Mouse (Mus musculus): ENCODE data around the gene Tspoap1. TPM values are rescaled to one million over a fixed set of nuclear protein-coding genes. Genes with fewer than 3 reads are reported as not detected.

The Tspoap1 gene
- polyA plus RNA-seq, 2 experiments: 2.9 to 6.5 TPM

GRCm38 (mm10) chr11:87749192-87750042 is 10.9 kb upstream of the Tspoap1 start:
- DNase-seq (ENCODE audit: low spot score) (no peak), ATAC-seq (ENCODE audit: low FRiP score, low read depth) (no peak)
- H3K4me2 ChIP-seq (replicated peaks; ENCODE audit: low read depth, low read length, severe bottlenecking): peak overlapping the region; percentile 7; the same call in 1 of the 2 replicates

GRCm38 (mm10) chr11:87750043-87750421 is 10.3 kb upstream of the Tspoap1 start:
- no peaks in the 10 kb centered on the region for H3K27me3 ChIP-seq (ENCODE audit: control insufficient read depth, insufficient read depth, low read length)
- WGBS: 80% methylated on average over 11 of the region's 11 CpGs
- DNase-seq (ENCODE audit: low spot score): no peak

More at GRCm38 (mm10) chr11:87749192-87750042, 10.9 kb upstream of the Tspoap1 start:
- WGBS: 34% methylated on average over 18 of the region's 18 CpGs
- Histone ChIP-seq H3K4me1 (ENCODE audit: control insufficient read depth, insufficient read depth, low read length) (no peaks in the 10 kb centered on the region), H3K27me3 (ENCODE audit: control insufficient read depth, insufficient read depth, low read length) (no peaks in the 10 kb centered on the region), H3K4me3 (replicated peaks; ENCODE audit: low read length) (no peak overlapping the region), H3K27ac (replicated peaks; ENCODE audit: low read depth, low read length) (no peak overlapping the region), H3K9ac (ENCODE audit: low read depth, low read length, severe bottlenecking) (no peak overlapping the region), H3K36me3 (ENCODE audit: control insufficient read depth, insufficient read depth, low read length) (peaks cover 8% of the 10 kb centered on the region), H3K9me3 (ENCODE audit: control insufficient read depth, low read length) (no peaks in the 10 kb centered on the region)
- TF ChIP-seq POLR2A (IDR thresholded peaks at IDR 0.05; ENCODE audit: borderline replicate concordance, extremely low read depth, insufficient read depth, insufficient read length): no peak

GRCm38 (mm10) chr11:87750521-87750920 is 9.8 kb upstream of the Tspoap1 start:
- Histone ChIP-seq H3K4me3 (replicated peaks; ENCODE audit: low read length) (no peak overlapping the region), H3K9me3 (ENCODE audit: control insufficient read depth, low read length) (no peaks in the 10 kb centered on the region), H3K9ac (ENCODE audit: low read depth, low read length, severe bottlenecking) (no peak overlapping the region), H3K4me1 (ENCODE audit: control insufficient read depth, insufficient read depth, low read length) (no peaks in the 10 kb centered on the region), H3K36me3 (ENCODE audit: control insufficient read depth, insufficient read depth, low read length) (no peaks in the 10 kb centered on the region), H3K27me3 (ENCODE audit: control insufficient read depth, insufficient read depth, low read length) (no peaks in the 10 kb centered on the region), H3K4me2 (replicated peaks; ENCODE audit: low read depth, low read length, severe bottlenecking) (no peak overlapping the region), H3K27ac (replicated peaks; ENCODE audit: low read depth, low read length) (no peak overlapping the region)
- 79% methylated on average over 3 of the region's 3 CpGs for WGBS
- DNase-seq (ENCODE audit: low spot score) (no peak), ATAC-seq (ENCODE audit: low FRiP score, low read depth) (no peak)
- TF ChIP-seq POLR2A (IDR thresholded peaks at IDR 0.05; ENCODE audit: borderline replicate concordance, extremely low read depth, insufficient read depth, insufficient read length): no peak

More at GRCm38 (mm10) chr11:87750043-87750421, 10.3 kb upstream of the Tspoap1 start:
- no peak for TF ChIP-seq POLR2A (IDR thresholded peaks at IDR 0.05; ENCODE audit: borderline replicate concordance, extremely low read depth, insufficient read depth, insufficient read length)
- no peak overlapping the region for H3K9ac ChIP-seq (ENCODE audit: low read depth, low read length, severe bottlenecking)
- peaks cover 3% of the 10 kb centered on the region for H3K36me3 ChIP-seq (ENCODE audit: control insufficient read depth, insufficient read depth, low read length)
- H3K4me3 ChIP-seq (replicated peaks; ENCODE audit: low read length): no peak overlapping the region
- H3K4me2 ChIP-seq (replicated peaks; ENCODE audit: low read depth, low read length, severe bottlenecking): no peak overlapping the region
- no peak overlapping the region for H3K27ac ChIP-seq (replicated peaks; ENCODE audit: low read depth, low read length)
- no peaks in the 10 kb centered on the region for H3K9me3 ChIP-seq (ENCODE audit: control insufficient read depth, low read length)
- no peak for ATAC-seq (ENCODE audit: low FRiP score, low read depth)
- no peaks in the 10 kb centered on the region for H3K4me1 ChIP-seq (ENCODE audit: control insufficient read depth, insufficient read depth, low read length)

GRCm38 (mm10) chr11:87751031-87751430 is 9.3 kb upstream of the Tspoap1 start:
- DNase-seq (ENCODE audit: low spot score): no peak
- Histone ChIP-seq H3K9ac (ENCODE audit: low read depth, low read length, severe bottlenecking) (no peak overlapping the region), H3K4me1 (ENCODE audit: control insufficient read depth, insufficient read depth, low read length) (no peaks in the 10 kb centered on the region), H3K4me3 (replicated peaks; ENCODE audit: low read length) (no peak overlapping the region), H3K9me3 (ENCODE audit: control insufficient read depth, low read length) (no peaks in the 10 kb centered on the region), H3K4me2 (replicated peaks; ENCODE audit: low read depth, low read length, severe bottlenecking) (no peak overlapping the region), H3K36me3 (ENCODE audit: control insufficient read depth, insufficient read depth, low read length) (no peaks in the 10 kb centered on the region), H3K27me3 (ENCODE audit: control insufficient read depth, insufficient read depth, low read length) (no peaks in the 10 kb centered on the region), H3K27ac (replicated peaks; ENCODE audit: low read depth, low read length) (no peak overlapping the region)
- WGBS: 78% methylated on average over 8 of the region's 8 CpGs
- no peak for TF ChIP-seq POLR2A (IDR thresholded peaks at IDR 0.05; ENCODE audit: borderline replicate concordance, extremely low read depth, insufficient read depth, insufficient read length)
- no peak for ATAC-seq (ENCODE audit: low FRiP score, low read depth)

GRCm38 (mm10) chr11:87751491-87751966 is 8.8 kb upstream of the Tspoap1 start:
- Histone ChIP-seq H3K4me1 (ENCODE audit: control insufficient read depth, insufficient read depth, low read length) (no peaks in the 10 kb centered on the region), H3K9me3 (ENCODE audit: control insufficient read depth, low read length) (no peaks in the 10 kb centered on the region), H3K9ac (ENCODE audit: low read depth, low read length, severe bottlenecking) (no peak overlapping the region), H3K27me3 (ENCODE audit: control insufficient read depth, insufficient read depth, low read length) (no peaks in the 10 kb centered on the region), H3K4me3 (replicated peaks; ENCODE audit: low read length) (no peak overlapping the region), H3K36me3 (ENCODE audit: control insufficient read depth, insufficient read depth, low read length) (no peaks in the 10 kb centered on the region), H3K4me2 (replicated peaks; ENCODE audit: low read depth, low read length, severe bottlenecking) (no peak overlapping the region), H3K27ac (replicated peaks; ENCODE audit: low read depth, low read length) (no peak overlapping the region)
- ATAC-seq (ENCODE audit: low FRiP score, low read depth) (no peak), DNase-seq (ENCODE audit: low spot score) (no peak)
- no peak for TF ChIP-seq POLR2A (IDR thresholded peaks at IDR 0.05; ENCODE audit: borderline replicate concordance, extremely low read depth, insufficient read depth, insufficient read length)
- 71% methylated on average over 4 of the region's 4 CpGs for WGBS

Measured in limb, embryonic 14.5 days (tissue).